Mouse (Mus musculus): ENCODE results near the gene Cx3cr1. TPM values are rescaled to one million over a fixed set of nuclear protein-coding genes. Genes with fewer than 3 reads are reported as not detected.

Gene Cx3cr1
- polyA plus RNA-seq, 1 experiment, result 0.01 TPM

GRCm38 (mm10) chr9:120000761-120001160, 68.9 kb downstream of the Cx3cr1 start:
- no peak overlapping the region for H3K4me3 ChIP-seq (replicated peaks)
- H3K36me3 ChIP-seq (ENCODE audit: control insufficient read depth), result no peaks in the 10 kb centered on the region
- H3K9me3 ChIP-seq (ENCODE audit: control insufficient read depth, low read length), result no peaks in the 10 kb centered on the region
- H3K27me3 ChIP-seq (ENCODE audit: control insufficient read depth), result 0 out of 2 replicates have a peak, but pooled peaks cover 4% of the 10 kb centered on the region
- peaks cover 23% of the 10 kb centered on the region for H3K4me1 ChIP-seq (ENCODE audit: control insufficient read depth)
- TF ChIP-seq GATA1 (IDR thresholded peaks at IDR 0.05; ENCODE audit: low read length), result no peak
- TF ChIP-seq TAL1 (IDR thresholded peaks at IDR 0.05; ENCODE audit: low read length), result no peak

GRCm38 (mm10) chr9:119999636-120000035, 70.0 kb downstream of the Cx3cr1 start:
- Histone ChIP-seq H3K36me3 (ENCODE audit: control insufficient read depth) (no peaks in the 10 kb centered on the region), H3K4me3 (replicated peaks) (no peak overlapping the region), H3K27me3 (ENCODE audit: control insufficient read depth) (0 out of 2 replicates have a peak, but pooled peaks cover 4% of the 10 kb centered on the region), H3K9me3 (ENCODE audit: control insufficient read depth, low read length) (no peaks in the 10 kb centered on the region), H3K4me1 (ENCODE audit: control insufficient read depth) (peaks cover 23% of the 10 kb centered on the region)
- TF ChIP-seq GATA1 (IDR thresholded peaks at IDR 0.05; ENCODE audit: low read length), result no peak

- TF ChIP-seq TAL1 (IDR thresholded peaks at IDR 0.05; ENCODE audit: low read length) (no peak), GATA1 (IDR thresholded peaks at IDR 0.05; ENCODE audit: low read length) (no peak)
- H3K9me3 ChIP-seq (ENCODE audit: control insufficient read depth, low read length), result no peaks in the 10 kb centered on the region
- H3K4me3 ChIP-seq (replicated peaks), result no peak overlapping the region
- no peaks in the 10 kb centered on the region for H3K36me3 ChIP-seq (ENCODE audit: control insufficient read depth)
- H3K27me3 ChIP-seq (ENCODE audit: control insufficient read depth), result 0 out of 2 replicates have a peak, but pooled peaks cover 4% of the 10 kb centered on the region
- peaks cover 26% of the 10 kb centered on the region for H3K4me1 ChIP-seq (ENCODE audit: control insufficient read depth)
These were observed 70.9 kb downstream of the Cx3cr1 start for GRCm38 (mm10) chr9:119998776-119999175.

- Histone ChIP-seq H3K27me3 (ENCODE audit: control insufficient read depth) (peaks cover 8% of the 10 kb centered on the region; the same call in 1 of the 2 replicates), H3K4me3 (replicated peaks) (no peak overlapping the region), H3K9me3 (ENCODE audit: control insufficient read depth, low read length) (no peaks in the 10 kb centered on the region), H3K36me3 (ENCODE audit: control insufficient read depth) (no peaks in the 10 kb centered on the region), H3K4me1 (ENCODE audit: control insufficient read depth) (peaks cover 4% of the 10 kb centered on the region)
- no peak for TF ChIP-seq TAL1 (IDR thresholded peaks at IDR 0.05; ENCODE audit: low read length)
These were observed 73.6 kb downstream of the Cx3cr1 start for GRCm38 (mm10) chr9:119996080-119996479.

GRCm38 (mm10) chr9:119994207-119994606, 75.5 kb downstream of the Cx3cr1 start:
- H3K4me1 ChIP-seq (ENCODE audit: control insufficient read depth), result peaks cover 3% of the 10 kb centered on the region
- TF ChIP-seq TAL1 (IDR thresholded peaks at IDR 0.05; ENCODE audit: low read length), result no peak
- TF ChIP-seq GATA1 (IDR thresholded peaks at IDR 0.05; ENCODE audit: low read length), result no peak
- no peaks in the 10 kb centered on the region for H3K9me3 ChIP-seq (ENCODE audit: control insufficient read depth, low read length)
- no peak overlapping the region for H3K4me3 ChIP-seq (replicated peaks)
- H3K27me3 ChIP-seq (ENCODE audit: control insufficient read depth), result peaks cover 4% of the 10 kb centered on the region
- H3K36me3 ChIP-seq (ENCODE audit: control insufficient read depth), result no peaks in the 10 kb centered on the region

- no peak overlapping the region for H3K4me3 ChIP-seq (replicated peaks)
- H3K9me3 ChIP-seq (ENCODE audit: control insufficient read depth, low read length), result no peaks in the 10 kb centered on the region
- TF ChIP-seq TAL1 (IDR thresholded peaks at IDR 0.05; ENCODE audit: low read length) (no peak), GATA1 (IDR thresholded peaks at IDR 0.05; ENCODE audit: low read length) (no peak)
- no peaks in the 10 kb centered on the region for H3K36me3 ChIP-seq (ENCODE audit: control insufficient read depth)
- peaks cover 4% of the 10 kb centered on the region for H3K27me3 ChIP-seq (ENCODE audit: control insufficient read depth)
- H3K4me1 ChIP-seq (ENCODE audit: control insufficient read depth), result peaks cover 3% of the 10 kb centered on the region
These were observed 76.4 kb downstream of the Cx3cr1 start for GRCm38 (mm10) chr9:119993092-119993844.

GRCm38 (mm10) chr9:119991310-119991709, 78.4 kb downstream of the Cx3cr1 start:
- no peaks in the 10 kb centered on the region for H3K36me3 ChIP-seq (ENCODE audit: control insufficient read depth)
- peaks cover 4% of the 10 kb centered on the region for H3K27me3 ChIP-seq (ENCODE audit: control insufficient read depth)
- TF ChIP-seq GATA1 (IDR thresholded peaks at IDR 0.05; ENCODE audit: low read length) (no peak), TAL1 (IDR thresholded peaks at IDR 0.05; ENCODE audit: low read length) (no peak)
- no peaks in the 10 kb centered on the region for H3K9me3 ChIP-seq (ENCODE audit: control insufficient read depth, low read length)
- no peak overlapping the region for H3K4me3 ChIP-seq (replicated peaks)
- peaks cover 3% of the 10 kb centered on the region for H3K4me1 ChIP-seq (ENCODE audit: control insufficient read depth)

GRCm38 (mm10) chr9:119988304-119988703, 81.4 kb downstream of the Cx3cr1 start:
- Histone ChIP-seq H3K27me3 (ENCODE audit: control insufficient read depth) (peaks cover 26% of the 10 kb centered on the region), H3K36me3 (ENCODE audit: control insufficient read depth) (no peaks in the 10 kb centered on the region), H3K4me1 (ENCODE audit: control insufficient read depth) (peaks cover 12% of the 10 kb centered on the region), H3K4me3 (replicated peaks) (no peak overlapping the region), H3K9me3 (ENCODE audit: control insufficient read depth, low read length) (no peaks in the 10 kb centered on the region)
- TF ChIP-seq GATA1 (IDR thresholded peaks at IDR 0.05; ENCODE audit: low read length), result no peak
- TF ChIP-seq TAL1 (IDR thresholded peaks at IDR 0.05; ENCODE audit: low read length), result no peak

- no peaks in the 10 kb centered on the region for H3K9me3 ChIP-seq (ENCODE audit: control insufficient read depth, low read length)
- H3K4me1 ChIP-seq (ENCODE audit: control insufficient read depth), result peaks cover 34% of the 10 kb centered on the region
- H3K27me3 ChIP-seq (ENCODE audit: control insufficient read depth), result peaks cover 45% of the 10 kb centered on the region
- no peak overlapping the region for H3K4me3 ChIP-seq (replicated peaks)
- TF ChIP-seq GATA1 (IDR thresholded peaks at IDR 0.05; ENCODE audit: low read length) (no peak), TAL1 (IDR thresholded peaks at IDR 0.05; ENCODE audit: low read length) (no peak)
- no peaks in the 10 kb centered on the region for H3K36me3 ChIP-seq (ENCODE audit: control insufficient read depth)
These were observed 83.7 kb downstream of the Cx3cr1 start for GRCm38 (mm10) chr9:119985881-119986574.
